Mouse (Mus musculus) yolk sac, embryonic 10.5 days (tissue): ENCODE results near the gene Lyrm1.

Experiments used
- DNase-seq: peaks from one replicate; pipeline ENCODE4 v3.0.0-alpha.2; 2017; ENCODE audit warnings: low spot score

The Lyrm1 gene

DNA sequence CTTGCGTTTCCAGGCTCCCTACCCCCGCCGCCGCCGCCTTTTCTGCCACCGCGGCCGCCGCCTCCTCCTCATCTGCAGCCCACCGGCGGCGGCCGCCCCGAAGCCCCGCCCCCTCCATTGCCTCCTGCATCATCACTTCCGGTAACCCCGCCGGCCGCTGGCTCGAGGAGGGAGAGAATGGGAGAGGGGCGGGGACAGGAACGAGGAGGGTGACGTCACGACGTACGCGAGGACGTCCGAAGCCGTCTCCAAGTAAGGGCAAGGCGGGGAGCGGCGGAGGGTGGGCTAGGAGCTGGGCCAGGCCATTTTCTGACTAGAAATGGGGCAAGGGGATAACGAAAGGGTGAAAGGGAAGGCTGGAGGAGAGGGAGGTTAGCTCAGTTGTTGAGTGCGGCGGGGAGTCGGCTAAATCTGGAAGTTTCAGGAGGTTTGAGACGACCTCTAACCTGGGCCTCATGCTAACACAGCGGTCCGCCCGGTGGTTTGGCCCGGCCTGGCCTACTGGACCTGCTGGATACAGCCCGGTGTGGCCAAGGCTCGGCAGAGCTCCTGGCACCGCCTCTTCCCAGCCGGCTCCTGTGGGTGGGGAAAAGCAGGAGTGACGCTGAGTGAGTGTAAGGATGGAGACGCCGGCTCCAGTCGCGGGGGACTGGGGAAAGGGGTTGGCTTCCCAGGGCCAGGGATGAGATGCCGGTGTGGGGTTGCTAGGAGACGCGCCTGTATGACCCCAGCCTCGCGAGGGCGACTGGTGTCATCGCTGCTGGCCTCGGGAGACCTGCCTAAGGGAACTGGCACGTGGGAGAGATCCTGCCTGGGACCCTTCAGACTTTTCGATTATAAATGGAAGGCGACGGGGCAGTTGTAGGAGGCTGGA lies at the start of gene Lyrm1, which contains the start of gene Dcun1d3:
Gene Lyrm1, plus strand, starts transcription at position 223 of the 874 bp plus-strand sequence.
Gene Dcun1d3, minus strand, starts transcription at position 660 of the 874 bp plus-strand sequence.
- peak; percentile 98 for DNase-seq

DNA sequence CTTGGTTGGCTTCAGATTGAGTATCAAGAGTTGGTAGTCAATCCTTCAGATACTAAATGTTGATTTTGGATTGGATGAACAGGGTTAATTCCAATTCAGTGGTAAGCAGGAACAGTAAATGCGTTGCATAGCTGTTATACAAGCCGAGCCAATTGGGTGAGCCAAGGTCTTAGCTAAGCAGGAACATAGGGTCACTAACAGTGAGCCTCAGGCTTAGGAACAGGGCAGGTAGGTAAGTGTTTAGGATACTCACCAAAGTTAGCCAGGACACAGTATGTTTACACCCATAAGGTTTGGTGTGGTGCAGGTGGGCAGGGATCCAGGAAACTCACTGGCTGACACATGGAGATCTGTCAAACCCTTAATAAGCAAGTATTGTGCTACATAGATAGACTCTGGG lies 48.3 kb upstream of the Lyrm1 start:
- no peak for DNase-seq

DNA sequence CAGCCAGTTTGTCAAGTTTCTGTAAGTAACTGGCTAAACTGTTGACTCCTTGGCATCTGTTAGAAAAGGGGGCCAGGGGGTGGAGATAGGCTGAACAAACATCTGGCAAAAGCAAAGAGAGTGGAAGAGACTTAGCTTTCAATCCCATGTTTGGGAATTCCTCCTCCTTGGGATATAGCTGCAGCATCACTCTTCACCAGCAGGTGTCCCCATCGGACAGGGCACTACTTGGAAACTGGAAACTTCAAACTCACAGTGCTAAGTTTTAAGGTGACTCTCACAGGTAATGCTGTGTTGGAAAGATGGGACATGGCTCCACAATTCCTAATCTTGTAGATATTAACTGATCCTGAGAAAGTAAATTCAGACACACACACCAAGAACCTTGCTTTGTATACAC lies 46.6 kb upstream of the Lyrm1 start:
- DNase-seq: peak; percentile 16

DNA sequence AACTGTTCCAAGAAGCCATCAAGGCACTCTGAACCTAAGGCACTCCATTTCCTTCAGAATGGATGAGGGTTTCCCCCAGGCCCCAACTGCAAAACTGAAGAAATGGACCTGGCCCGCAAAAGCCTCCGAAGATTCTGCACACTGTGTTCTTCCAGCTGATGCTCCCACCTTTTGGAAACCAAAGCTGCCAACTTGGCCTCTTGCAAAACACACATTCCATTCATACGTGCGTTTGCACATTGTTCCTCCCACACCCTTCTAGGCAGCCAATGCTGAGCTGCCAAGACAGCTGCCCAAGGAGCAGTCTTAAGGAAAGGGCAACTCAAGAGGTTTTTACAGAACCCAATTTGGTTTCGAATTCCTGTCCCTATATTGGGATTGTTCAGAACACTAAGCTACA lies 44.9 kb upstream of the Lyrm1 start:
- no peak for DNase-seq

DNA sequence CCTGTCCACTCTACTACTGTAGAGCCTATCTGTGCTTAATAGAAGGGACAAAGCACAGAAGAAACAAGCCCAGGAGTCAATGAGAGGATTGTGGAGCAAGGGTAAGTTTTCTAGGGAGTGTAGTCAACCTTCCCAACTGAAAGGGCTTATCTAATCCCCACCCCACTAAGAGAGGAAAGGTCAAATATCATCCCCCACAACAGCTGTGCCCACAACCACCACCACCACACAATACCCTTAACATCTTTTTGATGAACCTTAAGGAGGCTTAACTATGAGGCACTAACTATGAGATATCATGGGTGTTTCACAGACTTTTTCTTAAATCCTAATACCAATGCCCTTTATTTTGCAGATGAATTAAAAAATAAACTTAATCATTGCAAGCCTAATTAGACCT lies 43.2 kb upstream of the Lyrm1 start:
- no peak for DNase-seq

DNA sequence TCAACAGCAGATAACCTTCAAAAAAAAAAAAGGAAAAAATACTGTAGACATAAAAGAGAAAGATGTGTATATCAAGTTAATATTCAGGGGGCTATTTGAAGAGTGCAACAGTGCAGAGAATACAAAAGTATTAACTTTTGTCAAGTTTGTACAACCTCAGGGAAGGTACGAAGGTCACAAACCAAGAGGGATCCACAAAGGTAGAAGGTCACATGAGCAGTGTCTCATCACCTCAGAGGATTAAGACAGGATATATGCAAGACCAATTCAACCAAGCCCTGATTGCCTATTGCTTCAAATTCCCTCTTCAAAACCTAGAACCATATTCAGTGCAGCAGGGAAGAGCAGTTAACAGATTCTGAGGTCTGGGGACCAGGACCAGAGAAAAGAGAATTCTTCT lies 42.5 kb upstream of the Lyrm1 start:
- peak; percentile 9 for DNase-seq

DNA sequence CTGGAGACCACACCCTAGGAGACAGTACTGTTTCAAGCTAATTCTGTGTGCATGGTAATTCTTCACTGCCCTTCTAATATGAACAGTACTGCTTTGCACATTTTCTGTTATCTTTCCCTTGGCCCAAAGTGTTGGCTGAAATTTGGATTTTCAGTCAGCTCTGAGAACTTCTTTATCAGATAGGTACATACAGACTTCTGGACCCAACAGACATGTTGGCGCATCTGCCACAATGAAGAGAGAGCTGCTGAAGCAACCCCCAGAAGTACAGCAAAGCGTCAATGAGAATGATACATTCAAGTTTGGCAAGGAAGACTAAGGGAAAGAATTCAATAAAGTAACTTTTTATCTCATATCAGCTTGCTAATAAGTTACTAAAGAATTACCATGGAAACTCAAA lies 41.3 kb upstream of the Lyrm1 start:
- no peak for DNase-seq

DNA sequence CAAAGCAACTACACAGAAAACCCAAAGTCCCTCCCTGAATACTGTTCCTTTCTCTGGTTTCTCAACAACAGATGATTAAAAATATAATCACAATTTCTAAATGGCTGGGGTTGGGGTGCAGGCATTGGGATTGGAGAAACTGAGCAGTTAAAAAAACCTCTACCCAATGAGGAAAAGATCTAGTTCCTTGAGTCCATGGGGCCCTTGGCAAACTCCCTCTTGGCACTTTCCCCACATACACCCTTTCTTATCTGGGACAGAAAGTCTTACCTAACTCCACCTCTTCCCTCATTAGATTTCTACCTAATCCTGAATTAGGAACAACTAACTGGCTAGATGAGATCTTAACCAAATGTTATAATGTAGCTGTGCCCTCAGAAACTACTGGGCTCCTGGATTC lies 40.6 kb upstream of the Lyrm1 start:
- DNase-seq: no peak

DNA sequence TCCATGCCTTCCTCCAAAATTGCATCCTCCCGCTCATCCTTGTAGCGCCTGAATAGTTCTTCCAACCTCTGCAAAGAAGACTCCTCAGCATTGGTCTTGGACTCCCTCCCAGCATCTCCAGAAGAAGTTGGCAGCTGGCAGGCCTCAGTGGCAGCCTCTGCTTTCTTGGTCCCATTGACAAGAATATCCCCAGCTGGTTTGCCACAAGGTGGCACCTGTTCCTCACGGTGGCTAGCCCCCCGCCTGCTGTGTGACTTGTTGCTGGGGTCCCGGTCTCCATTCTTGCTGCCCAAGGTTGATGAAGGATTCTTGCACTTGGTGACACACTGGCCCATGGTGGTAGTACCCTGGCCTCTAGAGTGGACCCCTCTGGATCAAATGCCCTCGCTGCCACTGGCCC lies 36.2 kb upstream of the Lyrm1 start:
- DNase-seq: no peak

DNA sequence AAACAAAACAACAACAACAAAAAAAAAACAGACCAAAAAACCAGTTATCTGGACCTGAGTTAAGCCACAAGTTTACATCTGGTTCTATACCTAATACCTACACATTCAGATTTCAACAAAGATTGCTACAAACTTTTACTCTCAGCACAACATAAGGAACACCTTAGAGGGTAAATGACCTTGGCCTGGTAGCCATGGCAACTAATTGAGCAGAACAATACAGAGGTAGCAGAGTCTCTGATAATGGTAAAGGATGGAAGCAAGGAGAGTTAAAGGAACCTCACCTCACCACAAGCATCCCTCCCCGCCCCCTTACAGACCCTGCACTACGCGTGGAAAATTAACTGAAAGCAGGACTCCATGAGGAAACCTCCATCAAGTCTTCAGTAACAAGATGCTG lies 35.5 kb upstream of the Lyrm1 start:
- DNase-seq: no peak

DNA sequence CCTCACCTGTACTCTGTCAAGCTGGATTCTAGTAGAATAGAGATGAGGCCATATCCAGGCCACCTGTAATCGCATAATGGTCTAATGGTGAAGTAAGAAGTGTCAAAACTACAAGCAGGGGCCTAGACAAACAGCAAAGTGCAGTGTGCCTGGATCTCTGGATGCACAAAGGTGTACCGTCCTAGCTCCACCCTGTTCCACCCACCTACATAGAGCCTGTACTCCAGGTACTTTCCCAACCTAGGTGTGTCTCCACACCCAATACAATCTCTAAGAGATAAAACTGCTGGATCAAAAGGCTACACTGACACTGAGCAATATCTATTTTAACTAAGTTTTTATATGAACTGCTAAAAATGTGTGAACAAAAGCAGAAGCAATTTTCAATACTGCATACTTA lies 35.1 kb upstream of the Lyrm1 start:
- DNase-seq: no peak

DNA sequence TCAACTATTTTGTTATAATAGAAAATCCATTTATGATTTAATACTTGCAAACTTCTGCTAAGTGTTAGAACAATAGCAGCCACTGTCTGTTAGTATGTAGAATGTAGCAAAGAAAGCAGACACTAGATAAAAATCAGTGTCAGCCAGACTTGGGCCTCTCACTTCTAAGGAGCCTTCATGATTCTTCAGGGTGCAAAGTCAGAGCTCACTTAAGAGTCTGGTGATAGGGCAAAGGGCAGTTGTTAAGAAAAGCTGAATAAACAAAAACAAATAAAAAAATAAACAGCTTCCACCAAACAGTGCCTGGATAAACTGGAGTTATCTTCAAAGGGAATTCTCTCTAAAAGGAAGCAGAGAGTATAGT lies 34.7 kb upstream of the Lyrm1 start:
- DNase-seq: no peak

DNA sequence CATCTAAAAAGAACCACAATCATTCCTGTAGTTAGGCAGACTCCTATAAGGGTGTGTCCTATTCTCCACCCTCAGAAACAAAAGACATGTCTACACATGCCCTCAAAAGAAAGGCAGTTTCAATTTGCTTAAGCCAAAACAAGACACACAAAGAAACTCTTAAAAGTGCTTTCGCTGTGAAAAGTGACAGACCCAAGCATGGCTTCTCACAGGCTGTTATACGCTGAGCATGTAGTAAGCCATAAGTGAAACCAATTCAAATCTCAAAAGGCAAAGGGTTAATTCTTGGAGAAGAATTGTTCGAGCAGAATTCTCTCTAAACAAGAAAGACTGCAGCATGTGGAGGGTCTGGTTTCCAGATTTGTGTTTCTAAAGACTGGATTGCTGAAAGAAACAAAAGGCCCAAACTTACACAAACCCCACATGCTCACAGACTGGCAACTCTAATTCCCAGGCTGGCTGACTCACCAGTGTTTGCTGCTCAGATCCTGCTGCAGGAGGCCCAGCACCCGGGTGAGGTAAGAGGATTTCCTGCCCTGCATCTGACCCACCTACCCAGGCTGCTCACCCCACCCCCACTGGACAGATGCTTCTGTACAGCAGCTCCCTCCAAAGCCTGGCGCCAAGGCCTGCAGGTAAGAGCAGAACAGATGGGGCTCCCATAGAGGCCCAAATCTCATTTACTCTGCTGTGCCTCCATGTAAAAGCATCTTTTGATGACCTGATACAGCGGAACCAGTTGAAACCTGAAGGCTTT lies 34.1 kb upstream of the Lyrm1 start:
- DNase-seq: peak; percentile 57

DNA sequence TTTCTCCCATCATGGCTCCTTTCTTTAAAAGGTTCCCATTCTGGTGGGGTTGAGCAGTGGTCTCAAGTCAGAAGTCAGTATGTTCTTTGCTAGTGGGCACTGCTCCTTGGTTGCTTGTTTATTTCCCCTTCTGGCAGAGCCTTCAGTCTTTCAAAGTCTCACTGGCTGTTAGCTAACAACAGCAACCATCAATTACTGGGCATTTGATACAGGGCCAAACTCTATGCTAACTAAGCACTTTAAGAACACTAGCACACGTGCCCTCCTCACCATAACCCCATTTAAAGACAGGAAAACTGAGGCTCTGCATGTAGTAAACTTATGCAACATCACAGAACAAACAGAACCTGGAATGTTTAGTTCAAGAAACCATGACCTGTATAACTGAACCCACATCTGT lies 33.5 kb upstream of the Lyrm1 start:
- no peak for DNase-seq

DNA sequence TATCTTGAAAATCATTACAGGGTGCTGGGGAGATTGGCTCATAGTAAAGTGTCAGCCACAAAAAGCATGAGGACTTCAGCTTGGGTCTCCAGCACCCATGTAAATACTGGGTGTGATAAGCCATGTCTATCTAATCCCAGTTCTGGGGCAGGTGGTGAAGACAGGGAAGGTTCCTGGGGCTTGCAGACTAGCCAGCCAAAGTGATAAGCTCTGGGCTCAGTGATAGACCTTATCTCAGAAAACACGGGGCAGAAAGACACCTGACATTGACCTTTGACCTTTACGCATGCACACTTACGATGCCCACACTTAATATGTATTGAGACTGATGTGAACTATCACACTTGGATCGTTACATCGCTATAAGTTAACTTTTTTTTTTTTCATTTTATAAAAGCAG lies 31.2 kb upstream of the Lyrm1 start:
- DNase-seq: no peak

DNA sequence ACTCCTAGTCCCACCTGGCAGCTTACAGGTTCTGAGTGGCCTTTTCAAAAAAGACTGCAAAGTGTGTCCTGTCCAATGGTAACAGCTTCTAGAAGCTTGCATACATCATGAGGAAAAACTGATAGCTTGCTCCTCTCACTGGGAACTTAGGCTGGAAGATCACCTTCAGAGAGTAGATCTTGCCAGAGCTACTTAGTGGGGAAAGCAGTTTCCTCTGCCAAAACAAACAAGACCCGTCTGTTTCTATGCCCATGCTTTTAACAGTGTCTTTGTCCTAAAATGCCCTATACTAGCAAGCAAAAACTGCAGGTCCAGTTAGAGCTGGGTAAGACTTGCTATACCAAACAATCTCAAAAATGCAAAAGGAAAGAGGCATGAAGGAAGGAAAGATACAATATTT lies 29.5 kb upstream of the Lyrm1 start:
- no peak for DNase-seq

DNA sequence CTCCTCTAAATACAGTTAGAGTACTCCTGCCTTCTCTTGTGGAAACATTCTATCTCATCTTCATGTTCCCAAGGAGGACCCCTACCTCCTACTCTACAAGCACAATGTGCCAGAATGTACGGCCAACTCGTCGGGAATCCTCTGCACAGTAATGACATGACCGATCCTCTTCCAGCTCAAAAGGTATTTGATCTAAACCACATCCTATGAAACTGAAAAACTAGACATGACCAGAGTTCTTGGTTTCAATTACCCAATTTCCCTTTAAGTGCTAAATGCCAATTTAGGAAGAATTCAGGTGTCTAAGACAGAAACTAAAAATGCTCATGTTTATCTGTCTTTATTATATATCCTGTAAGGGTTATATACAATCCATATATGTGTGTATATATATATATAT lies 23.5 kb upstream of the Lyrm1 start:
- no peak for DNase-seq

DNA sequence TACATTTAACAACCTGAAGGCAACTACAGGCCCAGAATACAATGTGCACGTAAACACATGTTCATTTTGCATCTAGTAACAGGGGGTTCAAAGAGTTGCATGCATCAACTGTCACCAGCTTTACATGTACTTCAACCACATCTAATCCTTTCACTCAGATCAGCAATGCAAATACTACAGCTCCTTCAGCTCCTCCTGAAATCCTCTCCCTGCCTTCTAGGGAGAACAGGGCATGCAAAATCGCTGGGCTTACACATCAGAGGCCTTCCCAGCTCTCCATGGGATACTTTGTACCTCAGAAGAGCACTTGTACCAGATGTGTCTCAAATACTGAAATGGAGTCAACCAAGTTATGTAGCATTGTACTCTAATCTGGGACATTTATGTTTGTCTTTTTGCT lies 22.6 kb upstream of the Lyrm1 start:
- no peak for DNase-seq

DNA sequence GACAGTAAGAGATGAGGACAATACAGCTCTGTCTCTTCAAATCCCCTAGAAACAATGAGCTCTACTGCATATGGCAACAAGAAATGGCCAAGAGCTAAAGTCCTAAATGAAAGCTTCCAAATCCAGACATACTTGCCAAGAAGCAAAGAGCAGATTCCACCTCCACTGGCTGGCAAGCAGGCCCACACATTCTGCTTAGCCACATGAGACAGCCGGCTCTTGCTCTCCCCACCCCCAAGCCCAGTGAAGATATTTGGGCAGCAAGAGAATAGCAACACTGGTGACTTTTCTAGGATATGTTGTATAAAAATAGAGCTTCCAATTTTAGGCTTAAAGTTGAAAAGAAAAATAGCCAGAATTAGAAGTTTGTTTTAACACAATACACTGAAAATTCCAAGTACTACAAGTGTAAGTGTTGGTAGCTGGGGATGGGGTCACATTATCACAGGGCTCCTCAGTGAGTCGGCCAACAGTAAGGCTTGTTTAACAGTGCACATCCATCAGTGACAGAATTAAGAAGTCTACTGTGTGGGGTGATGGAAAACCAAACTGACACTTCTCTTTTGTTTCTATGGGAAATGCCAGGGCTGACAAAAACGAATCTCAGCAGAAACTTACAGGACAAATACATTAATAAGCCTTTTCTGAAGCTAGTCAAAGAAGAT lies 19.8 kb upstream of the Lyrm1 start:
- no peak for DNase-seq

DNA sequence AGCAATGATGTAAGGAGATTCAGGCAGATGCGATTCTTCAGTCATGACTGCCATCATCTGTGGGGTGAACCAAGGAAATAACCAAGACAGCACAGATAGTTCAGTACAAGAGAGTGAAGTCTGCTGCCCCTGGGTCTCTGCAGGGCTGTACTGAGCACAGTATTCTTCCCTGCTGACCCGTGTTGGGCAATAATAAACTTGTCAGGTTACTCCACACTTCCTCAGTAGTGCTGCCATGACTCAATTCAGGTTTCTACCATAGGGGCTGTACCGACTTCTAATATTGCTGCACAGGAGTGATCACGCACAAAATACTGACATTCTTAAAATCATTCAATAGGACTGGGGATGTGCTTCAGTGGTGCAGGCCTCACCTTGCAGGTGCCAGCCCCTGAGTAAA lies 16.5 kb upstream of the Lyrm1 start:
- DNase-seq: no peak

DNA sequence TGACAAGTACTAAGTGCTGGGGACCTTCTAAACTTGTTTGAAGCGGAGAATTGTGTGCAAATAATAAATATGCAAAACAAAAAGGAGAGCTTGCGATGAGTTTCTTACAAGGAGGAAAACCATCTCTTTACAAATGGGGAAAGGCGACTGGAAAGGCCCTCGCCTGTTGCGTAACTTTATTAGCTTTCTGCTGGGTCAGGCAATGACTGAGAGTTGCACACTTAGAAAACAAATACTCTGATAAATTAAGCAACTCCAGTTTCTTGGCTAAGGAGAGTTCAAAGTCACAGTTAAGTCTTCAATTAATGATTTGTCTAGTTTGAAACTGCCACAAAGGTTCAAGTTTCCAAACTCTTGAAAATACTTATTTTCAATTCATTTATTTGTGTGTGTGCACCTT lies 15.3 kb upstream of the Lyrm1 start:
- peak; percentile 60 for DNase-seq

DNA sequence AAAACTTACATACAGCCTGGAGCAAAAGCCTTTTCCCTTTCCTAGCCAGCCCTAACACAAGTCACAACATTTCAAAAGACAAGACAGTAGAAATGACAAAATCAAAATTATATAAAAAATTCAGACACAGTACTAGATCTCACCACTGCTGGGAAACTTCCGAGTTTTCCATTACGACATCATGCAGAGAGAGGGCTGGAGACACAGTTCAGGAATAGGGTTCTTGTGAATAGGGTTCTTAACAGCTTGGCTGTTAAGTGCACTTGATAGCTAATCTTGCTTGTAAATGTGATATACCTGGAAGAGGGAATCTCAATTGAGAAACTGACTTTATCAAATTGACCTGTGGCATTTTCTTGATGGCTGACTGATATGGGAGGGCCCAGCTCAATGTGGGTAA lies 14.4 kb upstream of the Lyrm1 start:
- DNase-seq: no peak

DNA sequence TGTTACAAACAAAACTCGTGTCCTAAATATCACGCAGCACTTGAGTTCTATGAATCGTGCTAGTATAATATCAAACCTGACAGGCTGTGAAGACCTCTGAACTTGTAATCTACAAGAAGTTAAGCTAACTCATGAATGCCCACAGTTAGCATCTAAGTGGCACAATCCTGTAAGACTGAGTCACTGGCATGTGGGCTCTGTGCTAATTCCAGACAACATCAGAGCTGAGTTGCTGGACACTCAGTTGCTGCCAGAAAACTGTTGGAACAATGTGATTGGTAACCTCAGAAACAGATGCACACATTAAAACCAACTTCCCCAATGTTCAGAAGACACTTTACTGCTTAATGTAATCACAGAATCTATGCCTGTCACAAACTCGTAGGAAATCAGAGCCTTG lies 7.8 kb upstream of the Lyrm1 start:
- DNase-seq: no peak
